Mouse (Mus musculus) left cerebral cortex, postnatal 14 days (tissue): ENCODE measurements at regions not wholly inside any gene's neighbourhood (a gene's known extent, or its start where the extent isn't known, plus 50 kb on each side); places are given as distances from the start of the nearest gene placed in this dataset.

Experiments used
- DNase-seq, 2 experiments: peaks; one replicate each; pipeline ENCODE4 v3.0.0; 2021 to 2022; ENCODE audit warnings: low spot score in 2 of 2, mixed read lengths in 1 of 2
- intact Hi-C: fragments of 180-260 bp; cut with DNase I; formaldehyde crosslinking; loops from one replicate; pipeline ENCODE4 v1.15.1; 2025

DNA sequence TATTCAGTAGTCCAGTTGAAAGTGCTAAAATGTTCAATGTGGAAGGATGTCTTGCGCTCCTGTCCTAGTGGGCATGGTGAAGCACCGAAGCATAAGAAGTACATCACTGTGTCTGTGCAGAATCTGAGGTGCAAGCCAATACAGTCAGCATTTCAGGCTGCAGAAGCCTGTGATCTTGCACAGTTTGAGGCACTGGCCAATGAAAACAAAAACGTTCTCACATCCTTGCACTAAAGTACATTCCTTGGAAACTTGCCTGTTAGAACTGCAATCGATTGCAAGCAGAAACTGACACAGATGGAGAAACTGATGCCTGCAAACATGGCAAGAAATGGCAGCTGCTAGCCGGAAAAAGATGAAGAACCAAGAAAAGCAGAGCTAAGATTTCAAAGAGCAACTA is 472.9 kb upstream of the Atp11b start:
- intact Hi-C loops = no loop called here
- DNase-seq = peak in 1 of 2 experiments; percentile 37

GRCm38 (mm10) chr3:35282106-35282505 is 471.8 kb upstream of the Atp11b start:
- intact Hi-C loops = no loop called here
- DNase-seq = no peak

DNA sequence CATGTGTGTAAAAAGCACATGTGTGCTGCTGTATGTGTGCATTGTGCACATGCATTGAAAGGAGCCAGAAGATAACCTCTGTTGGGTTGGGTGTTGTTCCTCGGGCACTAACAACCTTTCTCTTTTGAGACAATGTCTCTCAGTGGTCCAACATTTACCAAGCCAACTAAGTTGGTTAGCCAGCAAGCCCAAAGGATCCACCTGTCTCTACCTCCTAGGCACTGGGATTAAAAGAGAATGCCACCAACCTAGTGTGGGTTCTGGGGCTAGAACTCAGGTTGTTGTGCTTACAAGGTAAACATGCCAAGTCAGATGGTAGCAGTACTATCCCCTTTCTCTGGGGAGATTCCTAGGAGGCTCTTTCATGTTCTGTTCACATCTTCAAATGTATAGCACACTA is 459.1 kb upstream of the Atp11b start:
- DNase-seq = no peak
- intact Hi-C loops = no loop called here

DNA sequence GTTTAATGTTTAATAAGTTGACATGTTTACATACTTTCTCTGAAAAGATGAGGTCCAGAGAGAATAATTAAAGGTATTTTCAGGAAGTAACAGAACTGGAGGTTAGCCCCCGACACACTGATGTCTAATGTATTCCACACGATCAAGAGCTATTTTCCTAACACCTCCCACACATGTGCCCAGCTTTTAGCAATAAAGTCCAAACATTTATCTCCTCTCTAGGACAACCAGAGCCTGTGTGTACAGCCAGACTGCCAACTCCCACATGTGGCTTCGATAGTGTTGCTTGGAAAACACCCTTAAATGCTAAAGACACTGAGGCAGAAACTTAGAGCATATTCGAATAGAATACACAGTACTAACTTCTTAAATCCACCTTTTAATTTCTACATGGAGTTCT is 458.2 kb upstream of the Atp11b start:
- intact Hi-C loops = no loop called here
- DNase-seq = no peak

- DNase-seq = no peak
- intact Hi-C loops = no loop called here
Measured at GRCm38 (mm10) chr3:35299036-35299435, 454.9 kb upstream of the Atp11b start.

DNA sequence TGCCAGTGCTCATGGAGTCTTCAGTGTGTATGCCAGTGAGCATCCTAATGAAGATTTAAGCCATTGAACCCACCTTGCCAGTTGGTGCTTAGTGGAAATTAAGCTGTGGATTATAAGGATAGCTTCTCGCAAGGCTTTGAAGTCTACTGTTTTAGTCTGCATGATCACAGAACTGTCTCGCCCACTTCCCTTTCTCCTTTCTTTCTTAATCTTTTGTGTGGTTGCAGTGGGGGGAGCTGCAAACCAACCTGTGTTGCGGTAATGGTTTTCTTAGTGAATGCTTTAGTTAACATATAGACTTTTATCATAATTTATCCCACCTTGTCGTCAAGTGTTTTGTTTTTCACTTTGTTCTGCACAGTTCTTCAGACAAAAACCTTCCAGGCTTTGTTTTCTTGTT is 447.9 kb upstream of the Atp11b start:
- DNase-seq = no peak
- intact Hi-C loops = no loop called here

DNA sequence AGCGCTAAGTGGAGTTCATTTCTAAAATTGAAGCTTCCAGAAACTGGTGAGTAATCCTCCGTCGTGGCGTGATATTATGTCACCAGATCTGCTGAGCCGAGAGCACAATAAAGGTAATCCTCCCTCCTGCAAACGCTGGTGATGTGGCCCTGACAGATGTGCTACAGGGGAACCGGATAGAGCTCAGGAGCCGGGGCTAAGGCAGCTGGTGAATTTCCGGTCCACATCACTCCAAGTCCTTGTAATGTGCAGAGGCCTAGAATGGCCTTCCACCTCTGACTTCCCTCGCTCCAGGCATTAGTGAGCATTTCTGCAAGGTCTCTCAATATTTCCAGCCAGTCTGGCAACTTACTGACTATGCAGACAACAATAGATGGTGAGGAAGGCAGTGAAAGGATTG is 439.7 kb upstream of the Atp11b start:
- no peak for DNase-seq
- intact Hi-C loops = no loop called here

DNA sequence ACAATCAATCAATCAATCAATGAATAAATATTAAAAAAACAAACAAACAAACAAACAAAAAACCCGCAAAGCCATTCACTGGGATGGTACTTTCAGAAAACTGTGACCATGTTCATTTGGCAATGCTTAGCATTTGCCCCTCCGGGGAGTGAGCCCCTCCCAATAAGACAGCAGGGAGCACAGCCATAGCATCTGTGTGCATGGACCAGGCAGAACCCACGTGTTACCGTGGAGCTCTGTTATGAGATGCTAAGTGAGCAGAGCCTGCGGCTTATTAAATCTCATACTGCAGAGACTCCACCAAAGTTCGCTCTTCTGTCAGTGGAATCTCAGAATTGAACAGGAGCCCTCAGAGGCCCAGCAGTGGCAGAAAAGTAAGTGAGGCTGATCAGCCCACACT is 438.7 kb upstream of the Atp11b start:
- intact Hi-C loops = no loop called here

GRCm38 (mm10) chr3:35318348-35318747 is 435.6 kb upstream of the Atp11b start:
- intact Hi-C loops = no loop called here
- DNase-seq = no peak

More for the DNA sequence above, 438.7 kb upstream of the Atp11b start:
- DNase-seq = no peak

DNA sequence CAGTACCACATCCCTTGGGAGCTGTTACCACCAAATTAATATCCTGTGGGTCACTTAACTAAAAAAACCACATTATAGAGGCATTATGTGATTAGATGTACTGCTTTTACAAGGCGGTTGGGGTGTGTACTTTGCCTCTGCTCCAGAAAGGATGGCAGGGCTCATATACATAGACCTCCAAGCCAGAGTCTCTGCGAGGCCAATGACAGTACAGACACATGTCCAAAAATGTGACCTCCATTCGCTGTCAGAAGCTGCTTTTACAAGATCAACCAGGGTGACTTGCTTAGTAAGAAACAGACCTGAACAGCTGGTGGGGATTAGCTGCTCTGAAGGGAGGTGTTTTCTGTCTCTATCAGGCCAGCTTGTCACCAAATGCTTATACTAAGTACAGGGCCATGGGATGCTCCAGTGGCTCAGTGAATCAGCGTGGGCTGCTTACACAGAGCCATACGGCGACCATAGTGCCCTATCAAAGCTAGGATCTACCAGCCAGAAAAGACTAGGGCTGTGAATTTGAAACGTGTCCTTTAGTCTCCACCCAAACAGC is 433.0 kb upstream of the Atp11b start:
- DNase-seq = no peak
- intact Hi-C loops = no loop called here

GRCm38 (mm10) chr3:35321991-35322390 is 431.9 kb upstream of the Atp11b start:
- no peak for DNase-seq
- intact Hi-C loops = loop anchor here (2.0 kb wide), 1 partner anchor 29 kb away; no protein-coding TSS in a partner anchor

DNA sequence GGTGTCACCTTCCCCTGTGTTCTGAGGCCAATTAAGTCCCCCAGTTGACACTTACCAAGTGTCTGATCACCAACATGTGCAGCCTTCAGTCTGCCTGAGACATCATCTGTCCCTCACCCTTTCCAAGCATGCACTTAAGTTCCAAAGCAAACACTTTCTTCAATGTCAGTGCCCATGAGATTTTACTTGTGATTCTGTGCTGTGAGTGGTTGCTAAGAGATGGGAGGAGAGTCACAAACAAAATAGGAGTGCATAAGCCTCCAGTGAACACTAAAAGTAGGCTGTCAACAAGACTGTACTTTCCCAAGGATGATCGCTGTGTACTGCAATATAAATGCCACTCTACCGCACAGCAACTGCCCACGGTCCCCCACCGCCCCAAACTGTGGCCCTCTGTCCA is 431.0 kb upstream of the Atp11b start:
- intact Hi-C loops = loop anchor here (2.0 kb wide), 1 partner anchor 30 kb away; no protein-coding TSS in a partner anchor

GRCm38 (mm10) chr3:35323450-35324077 is 430.3 kb upstream of the Atp11b start:
- intact Hi-C loops = loop anchor here (2.0 kb wide), 1 partner anchor 31 kb away; no protein-coding TSS in a partner anchor

More for the DNA sequence above, 431.0 kb upstream of the Atp11b start:
- DNase-seq = no peak

DNA sequence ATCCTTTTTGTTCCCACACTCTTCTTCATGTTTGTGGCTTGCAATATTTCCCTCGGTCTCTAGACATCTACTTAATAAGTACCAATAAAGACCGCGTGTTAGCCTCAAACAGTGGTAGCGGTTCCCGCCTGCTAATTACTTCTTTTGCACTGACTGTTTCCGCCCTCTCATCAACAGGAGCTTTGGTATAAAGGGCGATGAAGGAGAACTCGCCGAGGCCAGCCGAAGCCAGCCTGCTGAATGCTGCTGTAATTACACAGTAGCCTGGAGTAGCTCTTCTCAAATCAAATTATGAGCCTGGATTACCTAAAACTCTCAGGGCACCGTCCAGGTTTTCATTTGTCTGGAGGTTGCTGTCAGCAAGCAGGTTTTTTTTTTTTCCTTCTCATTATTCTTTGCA is 429.7 kb upstream of the Atp11b start:
- intact Hi-C loops = no loop called here
- DNase-seq = peak in 1 of 2 experiments; percentile 21

More at GRCm38 (mm10) chr3:35323450-35324077, 430.3 kb upstream of the Atp11b start:
- peak; percentile 68 to 74 for DNase-seq

DNA sequence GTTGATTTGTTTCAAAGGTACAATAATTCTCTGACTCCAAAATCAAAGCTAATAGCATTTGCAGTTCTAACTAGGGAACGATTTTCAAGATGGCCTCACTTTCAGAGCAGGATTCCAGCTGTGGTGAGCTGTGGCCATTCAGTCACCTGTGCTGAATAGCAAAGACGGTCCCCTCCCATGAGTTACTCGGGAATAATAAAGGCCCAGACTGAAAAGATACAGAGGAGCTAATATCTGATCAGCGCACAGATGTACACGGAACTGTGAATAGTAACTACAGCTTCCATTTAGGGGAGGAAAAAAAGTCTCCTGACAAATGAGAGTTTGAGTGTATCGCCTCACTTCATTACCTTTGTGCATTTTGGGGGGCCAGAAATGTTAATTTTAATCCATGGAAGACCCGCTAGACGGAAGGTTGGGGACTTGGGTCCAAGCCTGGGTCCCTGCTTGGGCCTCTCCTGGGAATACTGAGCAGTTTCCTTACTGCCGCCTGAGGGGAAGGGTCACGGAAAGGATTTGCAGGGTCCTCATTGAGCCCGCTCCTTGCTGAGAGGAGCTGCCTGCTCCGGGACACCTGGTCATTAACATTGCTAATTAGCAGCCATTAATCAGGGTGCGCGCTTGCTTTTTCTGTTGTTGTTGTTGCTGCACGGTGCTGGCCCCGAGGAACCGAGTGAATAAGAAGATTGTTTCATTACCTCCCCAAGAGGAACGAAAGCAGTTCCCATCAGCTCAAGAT is 421.2 kb upstream of the Atp11b start:
- intact Hi-C loops = no loop called here

DNA sequence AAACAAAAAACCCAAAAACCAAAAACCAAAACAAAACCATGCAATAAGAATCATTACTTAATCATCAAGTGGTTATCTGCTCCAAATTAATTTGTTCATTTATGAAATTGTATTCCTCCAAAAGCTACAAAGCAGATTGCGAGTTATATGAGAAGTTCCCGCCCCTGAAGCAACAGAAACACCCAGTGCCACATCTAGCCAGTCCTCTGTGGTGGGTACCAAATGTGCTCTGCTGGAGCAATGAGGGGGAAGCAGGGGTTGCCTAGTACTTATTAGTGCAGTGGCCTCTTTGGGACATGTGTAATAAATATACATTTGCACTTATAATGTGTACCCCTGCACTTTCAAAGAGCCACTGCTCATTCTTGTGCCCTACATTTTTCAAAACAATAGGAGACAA is 419.9 kb upstream of the Atp11b start:
- intact Hi-C loops = no loop called here

More for the DNA sequence above, 421.2 kb upstream of the Atp11b start:
- no peak for DNase-seq

DNA sequence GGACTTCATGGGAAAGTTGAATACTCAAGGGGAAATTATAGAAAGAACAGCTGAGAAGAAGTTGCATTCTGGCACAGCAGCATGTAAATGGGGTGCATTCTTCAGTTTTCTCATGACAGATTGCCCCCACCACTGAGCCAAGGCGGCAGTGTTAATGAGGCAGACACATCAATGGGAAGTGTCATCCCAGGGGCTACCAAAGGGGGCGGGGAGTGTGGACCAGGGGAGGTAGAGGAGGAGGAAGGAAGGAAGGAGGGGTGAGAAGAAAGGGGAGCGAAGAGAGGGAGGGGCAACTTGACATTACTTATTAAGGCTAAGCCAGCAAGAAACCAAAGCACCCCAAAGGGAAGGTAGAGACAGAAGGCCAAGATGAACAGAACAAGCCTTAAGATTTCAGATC is 419.4 kb upstream of the Atp11b start:
- DNase-seq = no peak
- intact Hi-C loops = no loop called here

More for the DNA sequence above, 419.9 kb upstream of the Atp11b start:
- no peak for DNase-seq

GRCm38 (mm10) chr3:35335837-35336236 is 418.1 kb upstream of the Atp11b start:
- intact Hi-C loops = no loop called here
- DNase-seq = no peak

DNA sequence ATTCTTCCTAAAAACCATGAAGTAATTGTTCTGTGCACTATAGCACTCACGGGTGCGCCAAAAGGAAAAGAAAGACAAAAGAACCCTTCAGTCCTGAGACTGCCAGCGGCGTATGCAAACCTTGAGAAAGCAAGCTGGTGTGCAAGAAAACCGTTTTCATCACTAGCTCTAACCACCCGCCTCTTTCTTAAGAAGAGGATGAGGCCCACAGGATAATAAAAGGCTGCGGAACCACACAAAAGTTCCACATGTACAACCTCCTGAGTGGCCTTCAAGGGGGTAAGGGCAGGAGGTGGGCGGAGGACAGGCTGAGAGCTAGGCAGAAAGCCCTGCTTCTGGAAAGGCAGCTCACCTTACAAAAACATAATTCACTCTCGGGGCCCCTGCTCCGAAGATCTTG is 413.4 kb upstream of the Atp11b start:
- intact Hi-C loops = loop anchor here (5.0 to 10.0 kb wide), 3 partner anchors 67 to 693 kb away; no protein-coding TSS in a partner anchor
- DNase-seq = no peak
